Mouse (Mus musculus): ENCODE measurements around the gene Pheta1. TPM values are rescaled to one million over a fixed set of nuclear protein-coding genes. Genes with fewer than 3 reads are reported as not detected.

The Pheta1 gene
- polyA plus RNA-seq, 1 experiment from 2014 or later = 10.8 TPM

DNA sequence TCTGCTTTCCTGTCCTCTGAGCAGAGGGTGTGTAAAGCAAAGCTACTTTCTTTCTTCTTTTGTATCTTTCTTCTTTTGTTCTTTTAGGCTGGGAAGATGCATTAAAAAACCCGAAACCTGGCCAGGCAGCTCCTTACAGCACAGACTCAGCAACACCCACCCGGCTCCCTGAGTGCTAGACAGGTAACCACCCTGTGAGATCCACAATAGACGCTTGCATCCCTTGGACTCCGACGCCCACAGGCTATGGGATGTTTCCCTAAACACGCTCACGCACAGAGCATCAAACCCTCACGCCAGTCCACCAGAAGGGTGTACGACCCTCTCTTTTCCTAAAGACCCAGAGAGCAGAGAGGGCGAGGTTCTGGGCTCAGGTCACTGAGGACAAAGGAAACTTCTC lies 45.9 kb downstream of the Pheta1 start:
- no peak overlapping the region for H3K4me3 ChIP-seq (ENCODE audit: control insufficient read depth in 1 of 2, insufficient read depth in 1 of 2, low read depth in 1 of 2, low read length in 2 of 2)
- H3K4me2 ChIP-seq (ENCODE audit: low read length) = no peak overlapping the region
- H3K36me3 ChIP-seq (ENCODE audit: control insufficient read depth, insufficient read depth, low read length) = no peaks in the 10 kb centered on the region
- H3K27me3 ChIP-seq (ENCODE audit: control insufficient read depth, insufficient read depth, low read length) = no peaks in the 10 kb centered on the region
- no peak overlapping the region for H3K27ac ChIP-seq (replicated peaks in 1 of 2; ENCODE audit: control insufficient read depth in 1 of 2, insufficient read depth in 1 of 2, low read depth in 2 of 2, low read length in 2 of 2)
- ATAC-seq (ENCODE audit: insufficient number of reproducible peaks, insufficient read depth, low FRiP score, low read depth) = no peak
- WGBS = 69% methylated on average over 10 of the region's 10 CpGs
- no peaks in the 10 kb centered on the region for H3K9me3 ChIP-seq (ENCODE audit: control insufficient read depth, low read length)
- H3K4me1 ChIP-seq (ENCODE audit: control insufficient read depth in 2 of 2, insufficient read depth in 2 of 2, low read length in 2 of 2) = no peaks in the 10 kb centered on the region
- no peak overlapping the region for H3K9ac ChIP-seq (ENCODE audit: low read length)

- WGBS = 69% methylated on average over 24 of the region's 24 CpGs
- no peak for ATAC-seq (ENCODE audit: insufficient number of reproducible peaks, insufficient read depth, low FRiP score, low read depth)
Observed at GRCm38 (mm10) chr5:121895117-121895756, 46.5 kb downstream of the Pheta1 start.

DNA sequence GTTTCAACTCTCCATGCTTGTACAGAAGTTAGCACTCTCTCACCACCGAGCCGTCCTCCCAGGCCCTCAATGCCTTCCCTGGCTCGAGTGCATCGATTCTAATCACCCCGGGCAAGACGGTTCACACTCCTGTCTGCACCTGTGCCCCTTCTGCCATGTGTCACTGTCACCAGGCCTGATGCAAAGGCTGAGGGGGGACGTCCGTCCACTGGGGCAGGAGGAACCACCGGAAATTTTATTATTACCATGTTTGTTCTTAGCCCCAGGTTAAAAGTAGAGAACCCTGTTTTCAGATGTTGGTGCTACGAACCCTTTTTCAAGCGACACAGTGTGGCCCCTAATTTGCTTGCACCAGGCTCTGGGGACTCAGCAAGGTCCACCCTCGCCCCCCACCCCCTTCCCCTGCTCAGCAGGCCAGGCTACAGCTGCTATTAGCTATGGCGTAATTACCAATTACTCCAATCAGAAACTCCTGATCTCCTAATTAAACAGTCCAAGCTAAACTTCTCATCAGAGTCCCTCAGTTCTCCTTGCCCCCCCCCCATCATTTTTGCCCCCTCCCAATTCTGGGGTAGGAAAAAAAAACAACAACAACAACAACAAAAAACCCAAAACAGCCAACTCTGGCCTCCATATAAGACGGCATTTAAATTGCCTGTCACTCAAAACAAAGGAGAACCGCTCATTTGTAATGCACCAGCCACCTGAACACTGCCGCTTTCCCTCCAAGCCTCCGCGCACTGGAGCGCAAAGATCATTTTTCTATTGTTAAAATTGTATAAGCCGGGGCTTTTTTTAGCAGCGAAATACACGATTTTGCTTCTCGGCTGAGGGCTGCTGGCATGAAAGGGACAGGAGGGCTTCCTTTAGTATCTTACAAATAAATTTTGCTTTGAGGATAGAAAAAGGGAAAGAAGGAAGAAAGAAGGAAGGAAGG lies 54.3 kb downstream of the Pheta1 start:
- no peaks in the 10 kb centered on the region for H3K27me3 ChIP-seq (ENCODE audit: control insufficient read depth, insufficient read depth, low read length)
- H3K4me2 ChIP-seq (ENCODE audit: low read length) = no peak overlapping the region
- no peak overlapping the region for H3K9ac ChIP-seq (ENCODE audit: low read length)
- H3K9me3 ChIP-seq (ENCODE audit: control insufficient read depth, low read length) = no peaks in the 10 kb centered on the region
- H3K4me1 ChIP-seq (ENCODE audit: control insufficient read depth in 2 of 2, insufficient read depth in 2 of 2, low read length in 2 of 2) = peaks cover 0 to 4% of the 10 kb centered on the region in 2 experiments; a peak in 1 of 4 replicates
- no peak overlapping the region for H3K27ac ChIP-seq (replicated peaks in 1 of 2; ENCODE audit: control insufficient read depth in 1 of 2, insufficient read depth in 1 of 2, low read depth in 2 of 2, low read length in 2 of 2)
- 60% methylated on average over 23 of the region's 23 CpGs for WGBS
- H3K36me3 ChIP-seq (ENCODE audit: control insufficient read depth, insufficient read depth, low read length) = no peaks in the 10 kb centered on the region
- no peak overlapping the region for H3K4me3 ChIP-seq (ENCODE audit: control insufficient read depth in 1 of 2, insufficient read depth in 1 of 2, low read depth in 1 of 2, low read length in 2 of 2)
- no peak for ATAC-seq (ENCODE audit: insufficient number of reproducible peaks, insufficient read depth, low FRiP score, low read depth)

More at GRCm38 (mm10) chr5:121895117-121895756, 46.5 kb downstream of the Pheta1 start:
- Histone ChIP-seq H3K4me2 (ENCODE audit: low read length) (no peak overlapping the region), H3K27ac (replicated peaks in 1 of 2; ENCODE audit: control insufficient read depth in 1 of 2, insufficient read depth in 1 of 2, low read depth in 2 of 2, low read length in 2 of 2) (no peak overlapping the region), H3K4me3 (ENCODE audit: control insufficient read depth in 1 of 2, insufficient read depth in 1 of 2, low read depth in 1 of 2, low read length in 2 of 2) (no peak overlapping the region), H3K4me1 (ENCODE audit: control insufficient read depth in 2 of 2, insufficient read depth in 2 of 2, low read length in 2 of 2) (no peaks in the 10 kb centered on the region), H3K9ac (ENCODE audit: low read length) (no peak overlapping the region), H3K9me3 (ENCODE audit: control insufficient read depth, low read length) (no peaks in the 10 kb centered on the region), H3K27me3 (ENCODE audit: control insufficient read depth, insufficient read depth, low read length) (no peaks in the 10 kb centered on the region), H3K36me3 (ENCODE audit: control insufficient read depth, insufficient read depth, low read length) (no peaks in the 10 kb centered on the region)

Small RNA genes within 50 kb of the gene (microRNA-seq; reads per million reads assigned to microRNA genes)
- 1.7 reads per million for gene Mir7031

Other genes starting within 250 kb of the Pheta1 start
- 7.2 and 7.3 TPM in 2 replicates for gene Acad12, start 230.0 kb upstream of the Pheta1 start, polyA plus RNA-seq (2014; fragmentation: Nextera tagmentation; extraction: Ambion mirVana)
- 1.1 and 1.5 TPM in 2 replicates for gene Acad10, start 188.5 kb upstream of the Pheta1 start, polyA plus RNA-seq (2014; fragmentation: Nextera tagmentation; extraction: Ambion mirVana)
- gene Brap, start 188.4 kb upstream of the Pheta1 start, polyA plus RNA-seq (2014; fragmentation: Nextera tagmentation; extraction: Ambion mirVana) = 26.6 and 26.9 TPM in 2 replicates
- gene Atxn2, start 137.6 kb upstream of the Pheta1 start, polyA plus RNA-seq (2014; fragmentation: Nextera tagmentation; extraction: Ambion mirVana) = 84.8 and 86.9 TPM in 2 replicates
- gene Sh2b3, start 11.3 kb upstream of the Pheta1 start, polyA plus RNA-seq (2014; fragmentation: Nextera tagmentation; extraction: Ambion mirVana) = 16.5 and 18.1 TPM in 2 replicates
- gene Cux2, start 201.1 kb downstream of the Pheta1 start, polyA plus RNA-seq (2014; fragmentation: Nextera tagmentation; extraction: Ambion mirVana) = 6.4 and 7.9 TPM in 2 replicates